Mouse (Mus musculus): ENCODE measurements around the gene Mylk. TPM values are rescaled to one million over a fixed set of nuclear protein-coding genes. Genes with fewer than 3 reads are reported as not detected.
A peak's percentile ranks its signal among the peaks of the same experiment; 100 is the strongest.

Mylk gene
- polyA plus RNA-seq, 1 experiment, result 8.3 TPM

- no peaks in the 10 kb centered on the region; the same call in 1 of the 2 replicates for H3K4me1 ChIP-seq (ENCODE audit: control insufficient read depth, insufficient read depth, low read length)
- no peak overlapping the region for H3K4me3 ChIP-seq (ENCODE audit: insufficient read depth, low read length)
- H3K27ac ChIP-seq (ENCODE audit: insufficient read depth, low read length), result no peak overlapping the region
- TF ChIP-seq POLR2A (IDR thresholded peaks at IDR 0.05; ENCODE audit: extremely low read depth, insufficient read depth, low read length) (no peak), CTCF (IDR thresholded peaks at IDR 0.05; ENCODE audit: extremely low read depth, insufficient read depth, low read length) (no peak)
Measured at GRCm38 (mm10) chr16:34960243-34960642, 215.2 kb downstream of the Mylk start.

- TF ChIP-seq CTCF (IDR thresholded peaks at IDR 0.05; ENCODE audit: extremely low read depth, insufficient read depth, low read length) (no peak), POLR2A (IDR thresholded peaks at IDR 0.05; ENCODE audit: extremely low read depth, insufficient read depth, low read length) (no peak)
- Histone ChIP-seq H3K4me3 (ENCODE audit: insufficient read depth, low read length) (no peak overlapping the region), H3K4me1 (ENCODE audit: control insufficient read depth, insufficient read depth, low read length) (no peaks in the 10 kb centered on the region; the same call in 1 of the 2 replicates), H3K27ac (ENCODE audit: insufficient read depth, low read length) (no peak overlapping the region)
Measured at GRCm38 (mm10) chr16:34960866-34961582, 216.0 kb downstream of the Mylk start.

- no peak for TF ChIP-seq CTCF (IDR thresholded peaks at IDR 0.05; ENCODE audit: extremely low read depth, insufficient read depth, low read length)
- TF ChIP-seq POLR2A (IDR thresholded peaks at IDR 0.05; ENCODE audit: extremely low read depth, insufficient read depth, low read length), result no peak
- H3K4me3 ChIP-seq (ENCODE audit: insufficient read depth, low read length), result no peak overlapping the region
- no peak overlapping the region for H3K27ac ChIP-seq (ENCODE audit: insufficient read depth, low read length)
- no peaks in the 10 kb centered on the region; the same call in 1 of the 2 replicates for H3K4me1 ChIP-seq (ENCODE audit: control insufficient read depth, insufficient read depth, low read length)
Measured at GRCm38 (mm10) chr16:34962322-34962721, 217.3 kb downstream of the Mylk start.

GRCm38 (mm10) chr16:34963008-34963407 is 218.0 kb downstream of the Mylk start:
- no peak overlapping the region for H3K27ac ChIP-seq (ENCODE audit: insufficient read depth, low read length)
- no peaks in the 10 kb centered on the region; the same call in 1 of the 2 replicates for H3K4me1 ChIP-seq (ENCODE audit: control insufficient read depth, insufficient read depth, low read length)
- TF ChIP-seq POLR2A (IDR thresholded peaks at IDR 0.05; ENCODE audit: extremely low read depth, insufficient read depth, low read length) (no peak), CTCF (IDR thresholded peaks at IDR 0.05; ENCODE audit: extremely low read depth, insufficient read depth, low read length) (no peak)

GRCm38 (mm10) chr16:34966620-34967081 is 221.6 kb downstream of the Mylk start:
- Histone ChIP-seq H3K4me1 (ENCODE audit: control insufficient read depth, insufficient read depth, low read length) (no peaks in the 10 kb centered on the region), H3K4me3 (ENCODE audit: insufficient read depth, low read length) (no peak overlapping the region), H3K27ac (ENCODE audit: insufficient read depth, low read length) (no peak overlapping the region)
- TF ChIP-seq CTCF (IDR thresholded peaks at IDR 0.05; ENCODE audit: extremely low read depth, insufficient read depth, low read length), result no peak
- no peak for TF ChIP-seq POLR2A (IDR thresholded peaks at IDR 0.05; ENCODE audit: extremely low read depth, insufficient read depth, low read length)

More at GRCm38 (mm10) chr16:34963008-34963407, 218.0 kb downstream of the Mylk start:
- no peak overlapping the region for H3K4me3 ChIP-seq (ENCODE audit: insufficient read depth, low read length)

- TF ChIP-seq CTCF (IDR thresholded peaks at IDR 0.05; ENCODE audit: extremely low read depth, insufficient read depth, low read length) (peak; percentile 97), POLR2A (IDR thresholded peaks at IDR 0.05; ENCODE audit: extremely low read depth, insufficient read depth, low read length) (no peak)
- Histone ChIP-seq H3K4me1 (ENCODE audit: control insufficient read depth, insufficient read depth, low read length) (no peaks in the 10 kb centered on the region), H3K4me3 (ENCODE audit: insufficient read depth, low read length) (no peak overlapping the region), H3K27ac (ENCODE audit: insufficient read depth, low read length) (no peak overlapping the region)
Measured at GRCm38 (mm10) chr16:34967120-34967800, 222.2 kb downstream of the Mylk start.

- Histone ChIP-seq H3K4me1 (ENCODE audit: control insufficient read depth, insufficient read depth, low read length) (no peaks in the 10 kb centered on the region), H3K4me3 (ENCODE audit: insufficient read depth, low read length) (no peak overlapping the region), H3K27ac (ENCODE audit: insufficient read depth, low read length) (no peak overlapping the region)
- TF ChIP-seq CTCF (IDR thresholded peaks at IDR 0.05; ENCODE audit: extremely low read depth, insufficient read depth, low read length) (no peak), POLR2A (IDR thresholded peaks at IDR 0.05; ENCODE audit: extremely low read depth, insufficient read depth, low read length) (no peak)
Measured at GRCm38 (mm10) chr16:34968181-34968580, 223.2 kb downstream of the Mylk start.

GRCm38 (mm10) chr16:34972471-34972870 is 227.5 kb downstream of the Mylk start:
- no peak overlapping the region for H3K4me3 ChIP-seq (ENCODE audit: insufficient read depth, low read length)
- TF ChIP-seq POLR2A (IDR thresholded peaks at IDR 0.05; ENCODE audit: extremely low read depth, insufficient read depth, low read length) (no peak), CTCF (IDR thresholded peaks at IDR 0.05; ENCODE audit: extremely low read depth, insufficient read depth, low read length) (no peak)

GRCm38 (mm10) chr16:34975544-34975943 is 230.5 kb downstream of the Mylk start:
- peak; percentile 38; the same call in 1 of the 2 replicates for TF ChIP-seq CTCF (IDR thresholded peaks at IDR 0.05; ENCODE audit: extremely low read depth, insufficient read depth, low read length)
- no peak for TF ChIP-seq POLR2A (IDR thresholded peaks at IDR 0.05; ENCODE audit: extremely low read depth, insufficient read depth, low read length)
- H3K27ac ChIP-seq (ENCODE audit: insufficient read depth, low read length), result no peak overlapping the region
- H3K4me1 ChIP-seq (ENCODE audit: control insufficient read depth, insufficient read depth, low read length), result no peaks in the 10 kb centered on the region
- H3K4me3 ChIP-seq (ENCODE audit: insufficient read depth, low read length), result no peak overlapping the region

More at GRCm38 (mm10) chr16:34972471-34972870, 227.5 kb downstream of the Mylk start:
- no peaks in the 10 kb centered on the region for H3K4me1 ChIP-seq (ENCODE audit: control insufficient read depth, insufficient read depth, low read length)
- no peak overlapping the region for H3K27ac ChIP-seq (ENCODE audit: insufficient read depth, low read length)

Data from cortical plate, adult 2 months (tissue).